Mouse (Mus musculus): ENCODE data around the gene Scgb1b3. TPM values are rescaled to one million over a fixed set of nuclear protein-coding genes. Genes with fewer than 3 reads are reported as not detected.

Gene Scgb1b3
- polyA plus RNA-seq (2012; rRNA removed): not detected in 2 replicates

DNA sequence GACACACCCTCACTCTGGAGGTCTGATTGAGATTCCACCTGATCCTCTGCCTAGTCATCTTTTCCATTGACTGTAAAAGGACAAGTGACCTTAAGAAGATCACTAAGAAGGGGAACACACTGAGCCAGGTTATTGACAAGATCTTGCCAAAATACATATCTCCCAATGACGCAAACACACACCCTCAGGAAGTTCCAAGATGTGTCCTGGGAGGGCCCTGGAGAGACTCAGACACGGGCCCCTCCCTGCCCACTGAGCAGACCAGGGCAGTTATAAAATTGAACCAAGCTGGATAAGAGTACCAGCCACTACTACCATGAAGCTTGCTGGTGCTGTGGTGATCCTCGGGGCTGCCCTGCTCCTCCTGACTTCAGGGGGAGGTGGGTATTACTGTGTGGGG lies at the start of gene Scgb1b3:
TSS of gene Scgb1b3 (plus strand) at position 301 of the 400 bp plus-strand sequence.
- TF ChIP-seq CTCF (IDR thresholded peaks at IDR 0.05; ENCODE audit: borderline replicate concordance, extremely low read depth, insufficient read depth, insufficient read length) (no peak), POLR2A (IDR thresholded peaks at IDR 0.05; ENCODE audit: borderline replicate concordance, extremely low read depth, insufficient read depth, insufficient read length, poor library complexity, severe bottlenecking) (no peak)
- no peak for DNase-seq (ENCODE audit: low read depth)

DNA sequence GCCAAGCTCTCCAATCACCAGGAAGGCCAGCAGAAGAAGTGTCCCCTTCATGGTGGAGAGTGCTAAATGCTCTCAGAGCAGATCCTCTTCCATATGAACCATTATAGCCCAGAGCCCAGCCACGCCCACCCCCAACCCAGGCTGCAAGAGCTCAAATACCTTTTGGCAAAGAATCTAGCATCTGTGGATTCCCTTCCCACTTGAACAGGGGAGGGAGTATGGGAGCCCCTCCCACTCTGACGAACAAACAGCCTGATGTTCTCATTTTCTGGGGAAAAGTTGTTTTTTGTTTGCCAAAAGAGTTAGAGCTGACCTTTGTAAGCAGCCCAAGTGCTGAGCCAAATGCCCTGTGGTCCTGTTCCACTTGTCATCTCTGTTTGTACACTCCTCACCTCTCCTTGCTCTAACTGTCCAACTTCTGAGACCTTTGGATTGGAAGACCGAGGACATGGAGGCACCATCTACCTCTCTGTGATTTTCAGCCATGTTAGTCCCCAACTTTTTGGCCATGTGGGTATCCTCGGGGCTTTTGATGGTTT lies 13.3 kb upstream of the Scgb1b3 start, which contains the start of gene Scgb2b3:
TSS of gene Scgb2b3 (minus strand) at position 51 of the 539 bp plus-strand sequence.
- TF ChIP-seq CTCF (IDR thresholded peaks at IDR 0.05; ENCODE audit: borderline replicate concordance, extremely low read depth, insufficient read depth, insufficient read length) (no peak), POLR2A (IDR thresholded peaks at IDR 0.05; ENCODE audit: borderline replicate concordance, extremely low read depth, insufficient read depth, insufficient read length, poor library complexity, severe bottlenecking) (no peak)
- no peak for DNase-seq (ENCODE audit: low read depth)

Other genes starting within 250 kb of the Scgb1b3 start
- 11.2 and 12.9 TPM in 2 replicates for gene Scn1b, start 248.6 kb upstream of the Scgb1b3 start, polyA plus RNA-seq (2012; rRNA removed)
- 404 and 573 TPM in 2 replicates for gene Gramd1a, start 219.7 kb upstream of the Scgb1b3 start, polyA plus RNA-seq (2012; rRNA removed)
- not detected in 2 replicates for gene Scgb2b2, start 85.1 kb upstream of the Scgb1b3 start, polyA plus RNA-seq (2012; rRNA removed)
- gene Scgb1b2, start 83.8 kb upstream of the Scgb1b3 start, polyA plus RNA-seq (2012; rRNA removed): not detected in 2 replicates
- not detected in 2 replicates for gene Scgb2b3, start 13.5 kb upstream of the Scgb1b3 start, polyA plus RNA-seq (2012; rRNA removed)